Mouse (Mus musculus): ENCODE results near the gene Birc6.

Birc6 gene

DNA sequence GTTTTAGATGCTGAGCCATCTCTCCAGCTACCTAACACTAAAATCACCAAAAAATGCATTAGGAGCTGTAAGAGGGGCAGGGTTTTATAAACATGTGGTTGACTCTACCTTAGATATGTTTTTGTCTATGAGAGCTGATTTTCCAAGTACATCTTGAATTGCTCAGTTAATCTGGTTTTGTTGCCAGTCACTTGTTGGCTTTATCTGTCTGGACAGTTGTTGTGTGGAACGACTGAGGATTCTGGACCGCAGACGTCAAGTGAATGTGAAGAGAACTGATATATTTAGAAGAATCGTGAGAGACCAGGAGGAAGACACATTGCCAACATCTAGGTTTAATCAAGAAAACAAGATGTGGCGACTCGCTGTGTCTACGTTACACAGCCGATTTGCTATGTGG is 183.5 kb downstream of the Birc6 start:
- no peak for DNase-seq

GRCm38 (mm10) chr17:74715128-74715527 is 187.0 kb downstream of the Birc6 start:
- no peak for DNase-seq

DNA sequence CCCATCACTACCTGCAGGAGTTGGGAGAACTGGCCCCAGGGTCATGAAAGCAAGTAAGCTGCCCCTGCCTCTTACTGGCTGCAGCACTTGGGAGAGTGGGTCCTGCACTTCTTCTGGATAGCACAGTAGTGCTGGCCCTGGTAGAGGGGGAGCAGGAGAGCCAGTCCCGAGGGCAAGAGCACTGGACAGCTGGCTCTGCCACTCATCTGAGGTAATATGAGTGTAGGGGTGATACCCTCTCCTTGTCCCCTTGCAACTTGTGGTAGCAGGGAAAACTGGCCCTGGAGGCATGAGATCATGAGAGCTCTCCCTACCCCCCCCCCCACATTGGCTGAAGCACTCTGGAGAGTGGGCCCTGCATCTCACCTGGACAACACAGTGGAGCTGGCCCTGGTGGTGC is 187.6 kb downstream of the Birc6 start:
- DNase-seq, result no peak

- DNase-seq, result no peak
Measured at GRCm38 (mm10) chr17:74716643-74717042, 188.5 kb downstream of the Birc6 start.

GRCm38 (mm10) chr17:74717091-74717617 is 189.1 kb downstream of the Birc6 start:
- no peak for DNase-seq

- DNase-seq, result peak; percentile 97
Measured at GRCm38 (mm10) chr17:74717618-74718151, 189.6 kb downstream of the Birc6 start, which contains the start of gene Ttc27. Ttc27 (plus strand) TSS chr17:74717732.

- DNase-seq, result peak; percentile 37
Measured at GRCm38 (mm10) chr17:74732872-74733271, 204.8 kb downstream of the Birc6 start.

- DNase-seq, result no peak
Measured at GRCm38 (mm10) chr17:74735392-74735791, 207.3 kb downstream of the Birc6 start.

GRCm38 (mm10) chr17:74749659-74750058 is 221.6 kb downstream of the Birc6 start:
- DNase-seq, result no peak

- DNase-seq, result no peak
Measured at GRCm38 (mm10) chr17:74751026-74751425, 222.9 kb downstream of the Birc6 start.
